Mouse (Mus musculus) left cerebral cortex, postnatal 36 days (tissue): ENCODE measurements around the gene Serping1. TPM values are rescaled to one million over a fixed set of nuclear protein-coding genes. Genes with fewer than 3 reads are reported as not detected.

Experiments used
- DNase-seq, 2 experiments: peaks; one replicate each; pipeline ENCODE4 v3.0.0; 2021 to 2022; ENCODE audit warnings: low spot score in 2 of 2, mixed read lengths in 1 of 2
- intact Hi-C: fragments of 180-260 bp; cut with DNase I; formaldehyde crosslinking; loops from one replicate; pipeline ENCODE4 v1.15.1; 2025
- microRNA-seq: library from miRNA; unstranded; fragments of <30 nt; microRNA quantifications from one replicate; pipeline ENCODE4 v1.2.0, GENCODE M21; 2022
- total RNA-seq, 2 experiments: library from RNA; stranded (reverse); gene quantifications; 2 replicates each; pipeline ENCODE4 v1.2.3; 2021

Gene Serping1
- total RNA-seq, 2 experiments from 2014 or later, result 5.3 to 7.7 TPM

GRCm38 (mm10) chr2:84725770-84726169 lies 49.5 kb downstream of the Serping1 start:
- no peak for DNase-seq
- intact Hi-C loops, result no loop called here

GRCm38 (mm10) chr2:84723856-84724255 lies 51.4 kb downstream of the Serping1 start:
- no peak for DNase-seq
- intact Hi-C loops, result no loop called here

GRCm38 (mm10) chr2:84721182-84721581 lies 54.1 kb downstream of the Serping1 start:
- intact Hi-C loops, result no loop called here
- no peak for DNase-seq

- DNase-seq, result no peak
- intact Hi-C loops, result no loop called here
These were observed 54.5 kb downstream of the Serping1 start for GRCm38 (mm10) chr2:84720718-84721117.

- DNase-seq, result no peak
- intact Hi-C loops, result loop anchor here (5.0 kb wide), 1 partner anchor 80 kb away; the partner anchor contains the start of gene Ube2l6
These were observed 57.9 kb downstream of the Serping1 start for GRCm38 (mm10) chr2:84717357-84717756.

- DNase-seq, result no peak
- intact Hi-C loops, result loop anchor here (5.0 kb wide), 1 partner anchor 81 kb away; the partner anchor contains the start of gene Ube2l6
These were observed 58.6 kb downstream of the Serping1 start for GRCm38 (mm10) chr2:84716423-84717355.

- intact Hi-C loops, result loop anchor here (1.0 to 5.0 kb wide), 2 partner anchors 12 to 82 kb away; partner anchors contain the start of genes Clp1 and Ube2l6
These were observed 59.5 kb downstream of the Serping1 start for GRCm38 (mm10) chr2:84715562-84716361.

More at GRCm38 (mm10) chr2:84715562-84716361, 59.5 kb downstream of the Serping1 start:
- DNase-seq, result peak; percentile 77

Small RNAs within 50 kb of the gene (microRNA-seq; reads per million reads assigned to microRNA genes)
- 1,337 reads per million, percentile 81 among the genes with 10 or more reads in this experiment for gene Mir130a

Other genes with a start within 250 kb of the Serping1 start
- gene Ctnnd1, start 124.7 kb downstream of the Serping1 start, total RNA-seq, result 10 to 100 TPM; 56.8 to 66.1 TPM
- not detected for gene Btbd18, start 116.4 kb downstream of the Serping1 start, total RNA-seq
- gene Selenoh, start 104.7 kb downstream of the Serping1 start, total RNA-seq, result 10 to 100 TPM; 35.5 to 41.2 TPM
- gene Gm28635, start 97.4 kb downstream of the Serping1 start, total RNA-seq, result 1 to 10 TPM; 6.0 to 8.1 TPM
- 10 to 100 TPM; 27.2 to 31.9 TPM for gene Med19, start 97.0 kb downstream of the Serping1 start, total RNA-seq
- gene Tmx2, start 96.3 kb downstream of the Serping1 start, total RNA-seq, result 100 to 1,000 TPM; 223 to 252 TPM
- 10 to 100 TPM; 42.1 to 48.9 TPM for gene Zdhhc5, start 60.3 kb downstream of the Serping1 start, total RNA-seq
- 10 to 100 TPM in 1 of 2 experiments, 1 to 10 TPM in 1; 6.6 to 10.5 TPM for gene Clp1, start 48.1 kb downstream of the Serping1 start, total RNA-seq
- gene Ypel4, start 41.4 kb downstream of the Serping1 start, total RNA-seq, result 10 to 100 TPM; 65.8 to 94.6 TPM
- gene Gm19426, start 31.8 kb downstream of the Serping1 start, total RNA-seq, result 1 to 10 TPM; 1.2 to 1.7 TPM
- gene Ube2l6, start 23.4 kb upstream of the Serping1 start, total RNA-seq, result 1 to 10 TPM; 5.2 to 5.5 TPM
- not detected for gene Smtnl1, start 47.2 kb upstream of the Serping1 start, total RNA-seq
- 10 to 100 TPM; 53.8 to 55.9 TPM for gene Timm10, start 51.6 kb upstream of the Serping1 start, total RNA-seq
- gene Slc43a1, start 63.4 kb upstream of the Serping1 start, total RNA-seq, result under 1 TPM; 0.25 to 0.32 TPM
- 10 to 100 TPM; 90.0 to 92.0 TPM for gene Rtn4rl2, start 111.3 kb upstream of the Serping1 start, total RNA-seq
- under 1 TPM; 0.29 to 0.32 TPM for gene Slc43a3, start 161.1 kb upstream of the Serping1 start, total RNA-seq
- not detected for gene Prg2, start 205.0 kb upstream of the Serping1 start, total RNA-seq
- not detected for gene Prg3, start 212.8 kb upstream of the Serping1 start, total RNA-seq